In the genomic region with DNA sequence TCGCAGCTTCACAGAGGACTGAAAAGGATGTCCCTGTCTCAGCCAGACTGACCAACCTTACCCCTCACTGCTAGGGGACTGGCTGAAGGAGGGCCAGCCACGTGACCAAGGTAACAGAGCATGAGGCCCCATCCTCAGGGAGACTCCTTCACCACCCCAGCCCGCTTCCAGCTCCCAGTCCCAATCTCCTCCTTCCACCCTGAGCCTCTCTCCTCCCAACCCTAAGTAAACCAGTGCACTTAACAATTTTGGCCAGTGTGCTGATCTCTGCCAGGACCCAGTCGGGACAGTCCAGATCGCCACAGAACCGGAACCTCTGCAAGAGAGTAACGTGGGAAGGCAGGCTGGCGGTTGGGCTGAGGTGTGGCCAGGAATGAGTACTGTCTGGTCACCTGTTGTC, we compare ENCODE assay signal across 10 mouse cellular contexts. TPM values are rescaled to one million over a fixed set of nuclear protein-coding genes. Genes with fewer than 3 reads are reported as not detected.
DNase-seq lines count a peak whose midpoint lies in the region; ATAC-seq lines count a peak whose summit lies in the region.
"Had no signal": no experiment of that assay in that cellular context is flagged by ENCODE, and none has a peak within 500 bp of the region (broad histone marks: within the 10 kb centered on the region; RNA-seq: fewer than 3 reads in every experiment).

No protein-coding gene starts in this region.

- no peak for ATAC-seq in neural tube, embryonic 12.5 days (ENCODE audit: low FRiP score, low read depth)
- ATAC-seq in limb, embryonic 12.5 days (ENCODE audit: insufficient number of reproducible peaks, insufficient read depth, low FRiP score, low TSS enrichment, low read depth) = no peak
- no peak for ATAC-seq in stomach, embryonic 15.5 days (ENCODE audit: insufficient read depth, low FRiP score, low read depth)

- H3K4me2 ChIP-seq in neural tube, embryonic 12.5 days (replicated peaks) = peak overlapping the region; percentile 81
- H3K4me2 ChIP-seq in limb, embryonic 12.5 days = peak overlapping the region; percentile 84; the same call in 1 of the 2 replicates
- peak overlapping the region; percentile 82 for H3K4me2 ChIP-seq in stomach, embryonic 15.5 days

- no peaks in the 10 kb centered on the region for H3K9me3 ChIP-seq in neural tube, embryonic 12.5 days
- H3K9me3 ChIP-seq in limb, embryonic 12.5 days = no peaks in the 10 kb centered on the region
- no peaks in the 10 kb centered on the region for H3K9me3 ChIP-seq in stomach, embryonic 15.5 days

- no peak overlapping the region for H3K27ac ChIP-seq in neural tube, embryonic 12.5 days
- H3K27ac ChIP-seq in limb, embryonic 12.5 days = no peak overlapping the region
- H3K27ac ChIP-seq in stomach, embryonic 15.5 days = no peak overlapping the region

- H3K4me1 ChIP-seq in neural tube, embryonic 12.5 days = peaks cover 13% of the 10 kb centered on the region
- H3K4me1 ChIP-seq in limb, embryonic 12.5 days (replicated peaks) = peaks cover 11% of the 10 kb centered on the region
- H3K4me1 ChIP-seq in stomach, embryonic 15.5 days = peaks cover 7% of the 10 kb centered on the region

- no peak overlapping the region for H3K9ac ChIP-seq in neural tube, embryonic 12.5 days
- no peak overlapping the region for H3K9ac ChIP-seq in limb, embryonic 12.5 days (replicated peaks)
- H3K9ac ChIP-seq in stomach, embryonic 15.5 days = no peak overlapping the region

- H3K27me3 ChIP-seq in neural tube, embryonic 12.5 days (replicated peaks) = no peaks in the 10 kb centered on the region
- H3K27me3 ChIP-seq in limb, embryonic 12.5 days = no peaks in the 10 kb centered on the region
- no peaks in the 10 kb centered on the region for H3K27me3 ChIP-seq in stomach, embryonic 15.5 days (replicated peaks)

- 85% methylated on average over 8 of the region's 8 CpGs for WGBS in neural tube, embryonic 12.5 days
- WGBS in limb, embryonic 12.5 days = 85% methylated on average over 8 of the region's 8 CpGs
- WGBS in stomach, embryonic 15.5 days = 85% methylated on average over 8 of the region's 8 CpGs

- no peak overlapping the region for H3K4me3 ChIP-seq in neural tube, embryonic 12.5 days
- peak overlapping the region; percentile 66; the same call in 1 of the 2 replicates for H3K4me3 ChIP-seq in limb, embryonic 12.5 days (replicated peaks)
- H3K4me3 ChIP-seq in stomach, embryonic 15.5 days (replicated peaks) = no peak overlapping the region; the same call in 1 of the 2 replicates

- peak; percentile 2 for DNase-seq in cerebellum, adult 8-10 months
- no peak for DNase-seq in cerebellum, postnatal 14 days
- DNase-seq in neural tube, embryonic 10.5 days (ENCODE audit: extremely low spot score, low spot score) = no peak
- DNase-seq in adrenal gland, postnatal 36 days = no peak
- no peak for DNase-seq in right cerebral cortex, postnatal 10 days (ENCODE audit: low spot score in 2 of 2)
- DNase-seq: layer of hippocampus, postnatal 36 days; right cerebral cortex, postnatal 4 days had no signal

- H3K36me3 ChIP-seq in neural tube, embryonic 12.5 days = peaks cover 12% of the 10 kb centered on the region; the same call in 1 of the 2 replicates
- peaks cover 21% of the 10 kb centered on the region; the same call in 1 of the 2 replicates for H3K36me3 ChIP-seq in limb, embryonic 12.5 days
- peaks cover 6% of the 10 kb centered on the region; the same call in 1 of the 2 replicates for H3K36me3 ChIP-seq in stomach, embryonic 15.5 days

RNA-seq across cellular contexts. Expression of gene Commd4, which starts 1.3 kb away (rescaled TPM):
- polyA plus RNA-seq in neural tube, embryonic 12.5 days (2016; fragmentation: Nextera tagmentation; extraction: Ambion mirVana) = 133 and 139 TPM in 2 replicates
- 77.9 and 91.6 TPM in 2 replicates for polyA plus RNA-seq in limb, embryonic 12.5 days (2016; fragmentation: Nextera tagmentation; extraction: Ambion mirVana)
- polyA plus RNA-seq in stomach, embryonic 15.5 days (2015; fragmentation: Nextera tagmentation; extraction: Ambion mirVana) = 87.0 and 90.3 TPM in 2 replicates
- total RNA-seq in adrenal gland, postnatal 36 days (2021) = 10 to 100 TPM; 48.2 to 58.0 TPM

RNA-seq across cellular contexts. Expression of gene Neil1, which starts 8.7 kb away (rescaled TPM):
- 8.5 and 9.1 TPM in 2 replicates for polyA plus RNA-seq in neural tube, embryonic 12.5 days (2016; fragmentation: Nextera tagmentation; extraction: Ambion mirVana)
- 7.8 and 8.1 TPM in 2 replicates for polyA plus RNA-seq in limb, embryonic 12.5 days (2016; fragmentation: Nextera tagmentation; extraction: Ambion mirVana)
- polyA plus RNA-seq in stomach, embryonic 15.5 days (2015; fragmentation: Nextera tagmentation; extraction: Ambion mirVana) = 7.3 and 7.9 TPM in 2 replicates
- 10 to 100 TPM in 1 of 2 experiments, 1 to 10 TPM in 1; 9.8 to 10.9 TPM for total RNA-seq in adrenal gland, postnatal 36 days (2021)

RNA-seq across cellular contexts. Expression of gene Man2c1, which starts 26.3 kb away (rescaled TPM):
- 64.4 and 64.6 TPM in 2 replicates for polyA plus RNA-seq in neural tube, embryonic 12.5 days (2016; fragmentation: Nextera tagmentation; extraction: Ambion mirVana)
- 70.7 and 70.8 TPM in 2 replicates for polyA plus RNA-seq in limb, embryonic 12.5 days (2016; fragmentation: Nextera tagmentation; extraction: Ambion mirVana)
- polyA plus RNA-seq in stomach, embryonic 15.5 days (2015; fragmentation: Nextera tagmentation; extraction: Ambion mirVana) = 63.1 and 71.1 TPM in 2 replicates
- total RNA-seq in adrenal gland, postnatal 36 days (2021) = 100 to 1,000 TPM; 109 to 121 TPM
